Mouse (Mus musculus): ENCODE results near the gene Sec61g. TPM values are rescaled to one million over a fixed set of nuclear protein-coding genes. Genes with fewer than 3 reads are reported as not detected.

Gene Sec61g
- 21.5 and 28.5 TPM in 2 replicates for polyA plus RNA-seq (2021; fragmentation: Nextera tagmentation)
- long read RNA-seq, experiment 1, transcript Sec61g-203 (4 exons, 1,862 nt): major isoform, 165 of 182 reads
- long read RNA-seq, experiment 1, partial matches to known transcripts: 1 of 182 reads
- long read RNA-seq, experiment 1, other reads (novel, unspliced or antisense): 7 of 182 reads
- long read RNA-seq, experiment 2, transcript Sec61g-203 (4 exons, 1,862 nt): major isoform, 60 of 68 reads
- long read RNA-seq, experiment 2, partial matches to known transcripts: 5 of 68 reads
- long read RNA-seq, experiment 2, other reads (novel, unspliced or antisense): 2 of 68 reads

GRCm38 (mm10) chr11:16508052-16508654, at the start of gene Sec61g:
TSS of gene Sec61g (minus strand) at chr11:16508484.

Other genes starting within 250 kb of the Sec61g start
- 1.9 and 2.0 TPM in 2 replicates for gene Egfr, start 243.7 kb upstream of the Sec61g start, polyA plus RNA-seq (2021; fragmentation: Nextera tagmentation)

Data from layer of hippocampus, adult 6 months (tissue).